Mouse (Mus musculus): ENCODE data around the gene Zfp217. TPM values are rescaled to one million over a fixed set of nuclear protein-coding genes. Genes with fewer than 3 reads are reported as not detected.
"Not testable (repeated sequence)": the region's sequence is repeated elsewhere in the genome, so short reads cannot be mapped to it uniquely, and the experiment has no call there.

The Zfp217 gene
- polyA plus RNA-seq, 2 experiments, result 2.3 to 4.8 TPM

DNA sequence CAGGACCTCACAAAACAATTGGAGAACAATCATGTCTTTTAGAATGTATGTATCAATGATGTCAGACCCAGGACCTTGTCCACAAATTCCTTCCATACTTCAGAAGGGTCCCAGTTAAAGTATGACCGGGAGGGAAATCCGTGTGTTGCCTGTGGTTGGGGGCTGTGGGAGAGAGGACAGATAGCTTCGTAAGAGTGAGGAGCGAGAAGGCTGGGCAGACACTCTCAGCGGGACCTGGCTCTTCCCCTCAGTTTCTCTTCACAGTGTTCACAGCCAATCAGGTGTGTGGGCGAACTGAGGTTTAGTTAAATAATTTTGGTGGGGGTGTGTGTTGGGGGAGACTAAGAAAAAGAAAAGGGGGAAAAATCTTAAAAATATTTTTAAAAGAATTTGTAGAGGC is 34.0 kb upstream of the Zfp217 start:
- Histone ChIP-seq H3K9ac (replicated peaks) (no peak overlapping the region), H3K4me3 (ENCODE audit: insufficient read depth in 1 of 2, low read depth in 2 of 2, low read length in 2 of 2) (no peak overlapping the region), H3K27ac (no peak overlapping the region), H3K4me2 (ENCODE audit: low read depth) (no peak overlapping the region), H3K36me3 (replicated peaks; ENCODE audit: control insufficient read depth, insufficient read depth, low read depth) (no peaks in the 10 kb centered on the region), H3K9me3 (ENCODE audit: control insufficient read depth, low read length) (no peaks in the 10 kb centered on the region), H3K4me1 (replicated peaks; ENCODE audit: control insufficient read depth in 2 of 2, insufficient read depth in 2 of 2, low read length in 1 of 2) (peaks cover 0 to 23% of the 10 kb centered on the region in 2 experiments; a peak in 2 of 4 replicates), H3K27me3 (ENCODE audit: control insufficient read depth, insufficient read depth, low read length) (no peaks in the 10 kb centered on the region)
- 70% methylated on average over 6 of the region's 6 CpGs for WGBS (ENCODE audit: insufficient replicate concordance)
- no peak for TF ChIP-seq CTCF (IDR thresholded peaks at IDR 0.05; ENCODE audit: low read depth)
- no peak for TF ChIP-seq EP300 (IDR thresholded peaks at IDR 0.05; ENCODE audit: low read depth)
- no peak for ATAC-seq (ENCODE audit: insufficient read depth)
- DNase-seq (ENCODE audit: low read depth in 3 of 3, low spot score in 3 of 3), result no peak

DNA sequence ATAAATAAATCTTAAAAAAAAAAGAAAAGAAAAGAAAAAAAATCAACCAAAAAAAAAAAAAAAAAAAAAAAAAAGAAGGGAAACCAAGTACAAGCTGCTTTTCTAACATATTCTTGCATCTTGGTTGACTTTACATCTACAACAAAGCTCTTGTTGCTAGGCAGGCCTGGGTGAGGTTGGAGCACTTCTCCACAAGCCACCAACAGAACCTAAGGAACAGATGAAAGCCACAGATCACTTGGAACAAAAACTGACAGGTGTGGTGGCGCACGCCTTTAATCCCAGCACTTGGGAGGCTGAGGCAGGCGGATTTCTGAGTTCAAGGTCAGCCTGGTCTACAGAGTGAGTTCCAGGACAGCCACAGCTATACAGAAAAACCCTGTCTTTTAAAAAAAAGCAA is 32.9 kb upstream of the Zfp217 start:
- WGBS (ENCODE audit: insufficient replicate concordance), result 74% methylated on average over 3 of the region's 3 CpGs
- H3K4me2 ChIP-seq (ENCODE audit: low read depth); H3K36me3 ChIP-seq (replicated peaks; ENCODE audit: control insufficient read depth, insufficient read depth, low read depth); H3K27me3 ChIP-seq (ENCODE audit: control insufficient read depth, insufficient read depth, low read length); ATAC-seq (ENCODE audit: insufficient read depth); H3K9me3 ChIP-seq (ENCODE audit: control insufficient read depth, low read length); H3K27ac ChIP-seq; H3K9ac ChIP-seq (replicated peaks); DNase-seq (ENCODE audit: low read depth in 3 of 3, low spot score in 3 of 3); H3K4me3 ChIP-seq (ENCODE audit: insufficient read depth in 1 of 2, low read depth in 2 of 2, low read length in 2 of 2): not testable (repeated sequence)
- H3K4me1 ChIP-seq (replicated peaks; ENCODE audit: control insufficient read depth in 2 of 2, insufficient read depth in 2 of 2, low read length in 1 of 2), result peaks cover 5 to 29% of the 10 kb centered on the region in 2 experiments

DNA sequence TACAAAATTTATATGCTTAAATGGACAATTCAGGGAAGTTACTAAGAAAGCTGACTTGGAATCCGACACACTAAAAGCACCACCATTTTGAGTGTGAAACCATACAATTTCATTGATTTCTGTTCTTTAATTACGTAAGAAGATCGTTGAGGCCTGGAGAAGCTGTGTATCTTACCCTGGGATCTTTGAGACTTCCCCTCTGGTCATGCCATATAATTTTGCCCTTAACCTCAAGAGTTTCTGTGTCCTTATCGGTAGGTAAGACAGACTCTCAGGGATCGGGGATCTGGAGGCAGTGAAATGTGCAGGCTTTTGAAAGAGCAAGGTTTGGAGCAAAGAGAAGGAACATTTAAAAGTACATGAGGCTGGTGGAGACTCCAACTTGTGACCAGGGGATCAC is 31.4 kb upstream of the Zfp217 start:
- Histone ChIP-seq H3K36me3 (replicated peaks; ENCODE audit: control insufficient read depth, insufficient read depth, low read depth) (no peaks in the 10 kb centered on the region), H3K4me1 (replicated peaks; ENCODE audit: control insufficient read depth in 2 of 2, insufficient read depth in 2 of 2, low read length in 1 of 2) (peaks cover 18 to 35% of the 10 kb centered on the region in 2 experiments), H3K4me2 (ENCODE audit: low read depth) (no peak overlapping the region), H3K27me3 (ENCODE audit: control insufficient read depth, insufficient read depth, low read length) (no peaks in the 10 kb centered on the region), H3K9me3 (ENCODE audit: control insufficient read depth, low read length) (no peaks in the 10 kb centered on the region), H3K27ac (no peak overlapping the region), H3K4me3 (ENCODE audit: insufficient read depth in 1 of 2, low read depth in 2 of 2, low read length in 2 of 2) (no peak overlapping the region), H3K9ac (replicated peaks) (no peak overlapping the region)
- WGBS (ENCODE audit: insufficient replicate concordance), result 27% methylated on average over 5 of the region's 5 CpGs
- DNase-seq (ENCODE audit: low read depth in 3 of 3, low spot score in 3 of 3), result no peak
- ATAC-seq (ENCODE audit: insufficient read depth), result no peak
- no peak for TF ChIP-seq CTCF (IDR thresholded peaks at IDR 0.05; ENCODE audit: low read depth)
- no peak for TF ChIP-seq EP300 (IDR thresholded peaks at IDR 0.05; ENCODE audit: low read depth)

DNA sequence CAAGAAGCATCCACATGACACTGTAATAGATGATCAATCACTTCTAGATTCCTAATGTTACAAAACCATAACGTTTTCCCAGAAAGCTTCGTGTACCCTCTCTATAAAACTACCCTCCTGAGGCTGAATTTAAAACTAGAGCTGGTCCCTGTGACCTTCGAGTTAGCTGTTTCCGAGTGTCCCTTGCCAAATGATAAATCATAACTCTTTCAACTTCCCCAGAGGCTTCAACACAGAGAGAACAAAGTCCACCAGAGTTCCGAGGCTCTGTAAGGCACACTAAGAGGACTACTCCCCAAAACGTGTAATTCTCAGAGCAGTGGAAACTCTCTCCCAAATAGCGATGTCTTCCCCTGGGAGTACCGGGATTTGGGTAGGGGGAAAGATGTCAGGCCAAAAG is 29.4 kb upstream of the Zfp217 start:
- no peaks in the 10 kb centered on the region for H3K27me3 ChIP-seq (ENCODE audit: control insufficient read depth, insufficient read depth, low read length)
- TF ChIP-seq EP300 (IDR thresholded peaks at IDR 0.05; ENCODE audit: low read depth) (no peak), CTCF (IDR thresholded peaks at IDR 0.05; ENCODE audit: low read depth) (no peak)
- H3K9me3 ChIP-seq (ENCODE audit: control insufficient read depth, low read length), result no peaks in the 10 kb centered on the region
- H3K27ac ChIP-seq, result no peak overlapping the region
- H3K4me1 ChIP-seq (replicated peaks; ENCODE audit: control insufficient read depth in 2 of 2, insufficient read depth in 2 of 2, low read length in 1 of 2), result peaks cover 26 to 43% of the 10 kb centered on the region in 2 experiments
- WGBS (ENCODE audit: insufficient replicate concordance), result 42% methylated on average over 8 of the region's 8 CpGs
- DNase-seq (ENCODE audit: low read depth in 3 of 3, low spot score in 3 of 3) (no peak), ATAC-seq (ENCODE audit: insufficient read depth) (no peak)
- H3K36me3 ChIP-seq (replicated peaks; ENCODE audit: control insufficient read depth, insufficient read depth, low read depth), result no peaks in the 10 kb centered on the region
- no peak overlapping the region for H3K9ac ChIP-seq (replicated peaks)
- no peak overlapping the region for H3K4me3 ChIP-seq (ENCODE audit: insufficient read depth in 1 of 2, low read depth in 2 of 2, low read length in 2 of 2)
- no peak overlapping the region for H3K4me2 ChIP-seq (ENCODE audit: low read depth)

DNA sequence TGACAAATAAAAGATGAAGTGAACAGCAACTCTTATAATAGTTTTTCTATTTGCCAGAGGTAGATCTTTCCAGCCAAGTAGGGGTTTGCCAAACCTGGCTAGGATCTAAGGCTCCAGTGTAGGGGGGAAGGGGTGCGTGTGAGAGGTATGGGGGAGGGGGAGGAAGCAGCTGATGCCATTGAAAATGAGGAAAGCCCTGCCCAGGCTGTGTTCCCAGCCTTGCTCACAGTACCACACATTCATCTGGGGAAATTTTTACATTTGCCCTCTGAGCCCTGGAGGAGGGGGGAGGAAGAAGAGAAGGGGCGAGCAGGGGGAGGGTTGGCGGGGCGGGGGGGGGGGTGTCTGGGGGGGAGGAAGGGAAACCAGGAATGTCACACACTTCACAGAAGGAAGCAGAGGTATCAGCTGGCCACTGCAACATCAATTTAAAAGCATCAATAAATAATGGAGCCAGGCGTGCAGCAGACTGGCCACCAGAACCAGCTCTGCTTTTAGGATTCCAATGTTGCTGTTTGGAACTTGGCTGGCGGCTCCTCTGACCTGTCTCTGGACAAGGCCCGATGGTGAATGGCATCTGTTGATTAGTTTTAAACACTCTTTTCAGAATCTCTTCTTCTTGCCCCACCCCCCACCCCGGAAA is 28.5 kb upstream of the Zfp217 start:
- no peak for ATAC-seq (ENCODE audit: insufficient read depth)
- no peak overlapping the region for H3K9ac ChIP-seq (replicated peaks)
- H3K4me2 ChIP-seq (ENCODE audit: low read depth), result no peak overlapping the region
- H3K27ac ChIP-seq, result no peak overlapping the region
- H3K4me1 ChIP-seq (replicated peaks; ENCODE audit: control insufficient read depth in 2 of 2, insufficient read depth in 2 of 2, low read length in 1 of 2), result peaks cover 26 to 43% of the 10 kb centered on the region in 2 experiments
- no peaks in the 10 kb centered on the region for H3K27me3 ChIP-seq (ENCODE audit: control insufficient read depth, insufficient read depth, low read length)
- H3K36me3 ChIP-seq (replicated peaks; ENCODE audit: control insufficient read depth, insufficient read depth, low read depth), result no peaks in the 10 kb centered on the region
- 48% methylated on average over 7 of the region's 8 CpGs for WGBS (ENCODE audit: insufficient replicate concordance)
- TF ChIP-seq EP300 (IDR thresholded peaks at IDR 0.05; ENCODE audit: low read depth), result no peak
- no peak for TF ChIP-seq CTCF (IDR thresholded peaks at IDR 0.05; ENCODE audit: low read depth)
- H3K9me3 ChIP-seq (ENCODE audit: control insufficient read depth, low read length), result no peaks in the 10 kb centered on the region
- DNase-seq (ENCODE audit: low read depth in 3 of 3, low spot score in 3 of 3), result no peak
- H3K4me3 ChIP-seq (ENCODE audit: insufficient read depth in 1 of 2, low read depth in 2 of 2, low read length in 2 of 2), result no peak overlapping the region
